22 mouse cellular contexts compared by ENCODE assay signal in the genomic region with DNA sequence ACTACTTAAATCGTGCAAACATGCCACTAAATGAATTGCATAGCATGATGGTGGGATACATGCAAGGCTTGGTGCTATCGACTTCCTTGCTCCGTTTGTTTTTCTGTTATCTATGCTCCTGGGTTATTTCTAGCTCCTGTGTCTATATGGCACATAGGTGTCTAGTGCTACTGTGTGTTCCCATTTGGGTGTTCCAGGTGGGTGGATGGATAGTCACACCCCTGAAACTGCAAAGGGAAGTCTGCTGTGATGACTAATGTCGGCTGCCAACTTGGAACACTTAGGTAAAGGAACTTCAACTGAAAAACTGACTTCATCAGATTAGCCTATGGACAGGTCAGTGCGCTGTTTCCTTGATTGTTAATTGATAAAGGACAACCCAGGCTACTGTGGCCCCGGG. TPM values are rescaled to one million over a fixed set of nuclear protein-coding genes. Genes with fewer than 3 reads are reported as not detected.
DNase-seq lines count a peak whose midpoint lies in the region; ATAC-seq lines count a peak whose summit lies in the region.
"Had no signal": no experiment of that assay in that cellular context is flagged by ENCODE, and none has a peak within 500 bp of the region (broad histone marks: within the 10 kb centered on the region; RNA-seq: fewer than 3 reads in every experiment).

No protein-coding gene starts in this region.

- H3K9ac ChIP-seq in heart, embryonic 11.5 days (ENCODE audit: low read depth, low read length), result no peak overlapping the region
- H3K9ac ChIP-seq: embryonic facial prominence, embryonic 12.5 days; forebrain, embryonic 15.5 days; heart, embryonic 13.5 days; hindbrain, embryonic 15.5 days had no signal

- no peak overlapping the region for H3K27ac ChIP-seq in heart, embryonic 11.5 days (ENCODE audit: low read depth, low read length)
- H3K27ac ChIP-seq: embryonic facial prominence, embryonic 12.5 days; forebrain, embryonic 15.5 days; heart, embryonic 13.5 days; hindbrain, embryonic 15.5 days had no signal

- H3K4me1 ChIP-seq in heart, embryonic 11.5 days (ENCODE audit: control insufficient read depth, insufficient read depth, low read length), result no peaks in the 10 kb centered on the region
- H3K4me1 ChIP-seq: embryonic facial prominence, embryonic 12.5 days; forebrain, embryonic 15.5 days; heart, embryonic 13.5 days; hindbrain, embryonic 15.5 days had no signal

- H3K4me3 ChIP-seq in heart, embryonic 11.5 days (ENCODE audit: low read depth, low read length), result no peak overlapping the region
- H3K4me3 ChIP-seq: embryonic facial prominence, embryonic 12.5 days; forebrain, embryonic 15.5 days; heart, embryonic 13.5 days; hindbrain, embryonic 15.5 days had no signal

- no peak overlapping the region for H3K4me2 ChIP-seq in heart, embryonic 11.5 days
- H3K4me2 ChIP-seq: embryonic facial prominence, embryonic 12.5 days; forebrain, embryonic 15.5 days; heart, embryonic 13.5 days; hindbrain, embryonic 15.5 days had no signal

- no peak for ATAC-seq in heart, embryonic 11.5 days (replicated peaks; ENCODE audit: insufficient number of reproducible peaks, low FRiP score, low TSS enrichment)
- ATAC-seq in megakaryocyte-erythroid progenitor cell, adult 5-6 weeks (replicated peaks; ENCODE audit: low FRiP score, low TSS enrichment, poor library complexity, severe bottlenecking), result no peak
- ATAC-seq: forebrain, embryonic 15.5 days had no signal

- WGBS in heart, embryonic 11.5 days (ENCODE audit: insufficient replicate concordance), result 78% methylated on average over 6 of the region's 6 CpGs

- intact Hi-C loops in left cerebral cortex, postnatal 25 days (cut with DNase I), result no loop called here

- H3K27me3 ChIP-seq in heart, embryonic 11.5 days (ENCODE audit: control insufficient read depth, insufficient read depth, low read length), result no peaks in the 10 kb centered on the region
- H3K27me3 ChIP-seq: embryonic facial prominence, embryonic 12.5 days; forebrain, embryonic 15.5 days; heart, embryonic 13.5 days; hindbrain, embryonic 15.5 days had no signal

- no peaks in the 10 kb centered on the region for H3K9me3 ChIP-seq in heart, embryonic 11.5 days (replicated peaks; ENCODE audit: control insufficient read depth, low read length)
- H3K9me3 ChIP-seq: embryonic facial prominence, embryonic 12.5 days; forebrain, embryonic 15.5 days; heart, embryonic 13.5 days; hindbrain, embryonic 15.5 days had no signal

- DNase-seq in heart, adult 11 months, result peak; percentile 49
- DNase-seq in right cerebral cortex, adult 18-20 months, result peak; percentile 58
- no peak for DNase-seq in right cerebral cortex, postnatal 14 days
- peak; percentile 11 to 74 for DNase-seq in left cerebral cortex, postnatal 25 days (ENCODE audit: low spot score in 2 of 2)
- DNase-seq in right cerebral cortex, postnatal 36 days (ENCODE audit: low spot score in 2 of 2), result peak; percentile 26 to 32
- DNase-seq: adrenal gland, adult 2 months; adrenal gland, postnatal 25 days; cerebellum, adult 2 months; cerebellum, postnatal 10 days; gastrocnemius, postnatal 14 days; heart, postnatal 36 days had no signal

- no peaks in the 10 kb centered on the region for H3K36me3 ChIP-seq in heart, embryonic 11.5 days (ENCODE audit: control insufficient read depth, insufficient read depth, low read length)
- H3K36me3 ChIP-seq: embryonic facial prominence, embryonic 12.5 days; forebrain, embryonic 15.5 days; heart, embryonic 13.5 days; hindbrain, embryonic 15.5 days had no signal

RNA-seq across cellular contexts. Expression of a gene that starts 36.3 kb away (rescaled TPM):
- polyA plus RNA-seq in heart, embryonic 11.5 days (2014; fragmentation: Nextera tagmentation; extraction: Ambion mirVana), result not detected in 2 replicates
- total RNA-seq in left cerebral cortex, postnatal 25 days (2021), result 10 to 100 TPM; 11.6 to 11.7 TPM
- not detected in 2 replicates for total RNA-seq in megakaryocyte-erythroid progenitor cell, adult 5-6 weeks (2014; fragmentation: Nextera tagmentation)
- not detected in 2 replicates for total RNA-seq in megakaryocyte-erythroid progenitor cell, adult 5-6 weeks (2017)
- total RNA-seq: adrenal gland, adult 2 months; adrenal gland, postnatal 25 days; common myeloid progenitor, adult 5-6 weeks; ES-E14; heart, adult 8-10 months; heart, postnatal 36 days had no signal
- polyA plus RNA-seq: adrenal gland, adult 2 months; forebrain, embryonic 11.5 days; heart, embryonic 13.5 days; heart, postnatal 0 days had no signal

Comparison
In these comparisons a context has a peak if more than half of its experiments do, and no peak if none do; other contexts are left out.
1. RNA of a gene that starts 36.3 kb away (total RNA-seq): 11.6 to 11.7 TPM in left cerebral cortex, postnatal 25 days; not detected in megakaryocyte-erythroid progenitor cell, adult 5-6 weeks; every median in the first group is over 10 times any median in the second.